Mouse (Mus musculus) embryonic fibroblast, embryonic 13.5 days (primary cell): Measurements from ENCODE around the gene Rbck1.

Experiments
- CTCF ChIP-seq: IDR thresholded peaks from 2 replicates; pipeline ENCODE4 v1.5.1; 2011; ENCODE audit warnings: mild to moderate bottlenecking, control low read depth, low read length, moderate library complexity, borderline replicate concordance; ENCODE audit not compliant: insufficient read depth
- POLR2A ChIP-seq: IDR thresholded peaks from 2 replicates; pipeline ENCODE4 v1.6.1; 2011; ENCODE audit warnings: low read depth, mild to moderate bottlenecking, control low read depth, low read length, moderate library complexity

DNA sequence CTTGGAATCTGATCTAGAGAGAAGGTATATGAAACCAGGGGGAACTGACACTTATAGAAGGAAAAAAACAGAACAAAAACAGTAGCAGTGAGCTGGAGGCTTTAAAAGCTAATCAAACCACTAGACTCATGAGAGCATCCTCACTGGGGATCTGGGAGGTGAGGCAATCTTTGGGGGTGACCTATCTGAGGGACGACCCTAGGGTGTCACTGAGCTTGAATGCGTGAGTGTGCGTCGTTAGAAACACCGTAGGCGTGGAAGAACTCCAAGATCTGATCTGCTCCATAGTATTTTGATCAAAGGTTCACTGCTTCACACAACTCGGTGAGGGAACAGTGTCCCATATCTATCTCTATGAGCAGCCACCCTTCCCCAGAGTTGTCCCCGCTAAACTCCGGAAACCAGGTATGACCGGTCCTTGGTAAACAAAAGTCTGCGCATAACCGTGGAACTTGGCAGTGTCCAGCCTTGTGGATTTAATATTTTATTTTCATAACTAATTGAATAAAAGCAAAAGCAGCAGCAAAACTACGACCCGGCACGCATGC, 39.2 kb downstream of the Rbck1 start:
- TF ChIP-seq CTCF (no peak), POLR2A (no peak)
